Mouse (Mus musculus): ENCODE measurements around the gene Zfp839. TPM values are rescaled to one million over a fixed set of nuclear protein-coding genes. Genes with fewer than 3 reads are reported as not detected.

Zfp839 gene
- polyA plus RNA-seq, 1 experiment = 7.4 TPM

DNA sequence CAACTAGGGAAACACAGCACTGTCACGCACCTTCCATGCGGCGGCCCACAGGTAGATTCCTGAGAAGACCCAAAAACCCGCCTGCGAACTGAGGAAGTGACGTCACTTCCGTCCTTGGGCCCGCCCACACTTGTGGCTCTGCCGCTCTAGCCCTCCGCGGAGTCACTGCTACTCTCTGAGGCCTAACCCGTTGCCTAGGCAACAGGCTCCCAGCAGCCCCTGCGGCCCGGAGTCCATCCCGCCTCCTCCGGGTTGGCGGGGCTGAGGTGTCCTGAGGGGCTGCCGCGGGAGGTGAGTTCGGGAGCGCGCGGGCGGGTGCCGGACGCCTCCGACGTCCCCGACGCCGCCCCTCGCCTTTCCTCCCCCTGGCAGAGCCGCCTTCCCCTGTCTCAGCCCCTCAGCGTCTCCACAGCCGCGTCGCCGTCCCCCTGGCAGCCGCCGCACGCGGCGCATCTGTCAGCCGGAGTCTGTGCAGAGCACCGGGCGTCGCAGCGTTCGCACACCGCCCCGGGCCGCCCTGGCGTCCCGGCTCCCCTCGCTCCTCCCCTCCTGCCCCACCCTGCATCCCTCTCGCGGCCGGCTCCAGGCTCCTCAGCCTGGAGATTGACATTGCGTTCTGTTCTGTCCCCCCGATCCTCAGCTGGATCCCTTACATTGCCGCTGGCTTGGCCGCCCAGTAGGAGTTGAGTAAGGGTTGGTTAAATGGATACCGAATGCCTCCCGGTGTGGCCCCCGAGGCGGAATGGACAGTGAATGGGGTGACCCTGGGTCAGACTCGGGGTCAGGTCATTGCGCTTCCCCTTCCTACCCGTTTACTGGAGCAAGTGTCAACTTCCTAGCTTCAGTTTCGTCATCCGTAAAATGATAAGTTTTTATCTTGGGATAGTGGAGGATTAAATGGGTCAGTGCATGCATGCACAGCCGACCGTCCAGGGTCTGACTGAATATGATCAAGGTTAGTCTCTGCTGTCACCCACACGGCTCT is 39.3 kb downstream of the Zfp839 start, which contains the start of the genes Cinp and Tecpr2:
TSS of gene Cinp (minus strand) at position 110 of the 985 bp plus-strand sequence.
TSS of gene Tecpr2 (plus strand) at position 229 of the 985 bp plus-strand sequence.
- no peak for TF ChIP-seq GATA1 (IDR thresholded peaks at IDR 0.05; ENCODE audit: low read length)

DNA sequence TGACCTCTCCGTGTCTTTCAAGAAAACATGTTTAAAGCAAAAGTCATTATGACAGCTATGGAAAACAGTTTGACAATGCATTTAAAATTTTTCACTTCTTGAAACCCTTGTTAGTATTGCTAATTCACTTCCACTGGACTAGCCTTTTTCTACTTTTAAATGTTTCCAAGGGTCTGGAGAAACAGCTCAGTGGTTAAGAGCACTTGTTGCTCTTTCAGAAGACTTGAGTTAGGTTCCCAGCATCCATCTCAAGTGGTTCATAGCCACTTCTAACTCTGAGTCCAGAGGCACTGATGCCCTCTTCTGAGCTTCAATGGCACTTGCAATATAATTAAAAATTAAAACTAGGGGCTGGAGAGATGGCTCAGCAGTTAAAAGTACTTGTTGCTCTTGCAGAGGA is 41.8 kb downstream of the Zfp839 start:
- no peak for TF ChIP-seq GATA1 (IDR thresholded peaks at IDR 0.05; ENCODE audit: low read length)

DNA sequence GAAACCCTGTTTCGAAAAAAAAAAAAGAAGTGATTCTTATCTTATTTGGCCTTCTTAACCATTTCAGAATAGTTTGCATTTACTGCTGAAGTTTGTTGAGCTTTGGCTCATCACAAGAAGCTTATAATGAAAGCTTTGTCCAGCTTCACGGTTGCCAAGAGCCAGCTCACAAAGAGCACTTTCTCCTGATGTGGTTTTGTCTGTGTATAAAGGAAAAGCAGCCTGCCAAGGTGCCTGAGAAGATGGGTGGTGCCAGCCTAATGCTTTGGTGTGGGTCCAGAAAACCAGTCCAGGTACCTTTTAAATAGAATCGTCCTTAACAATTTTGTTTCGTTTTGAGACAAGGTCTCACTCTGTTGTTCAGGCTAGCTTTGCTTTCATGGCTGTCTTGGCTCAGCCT is 52.1 kb downstream of the Zfp839 start:
- no peak for TF ChIP-seq GATA1 (IDR thresholded peaks at IDR 0.05; ENCODE audit: low read length)

DNA sequence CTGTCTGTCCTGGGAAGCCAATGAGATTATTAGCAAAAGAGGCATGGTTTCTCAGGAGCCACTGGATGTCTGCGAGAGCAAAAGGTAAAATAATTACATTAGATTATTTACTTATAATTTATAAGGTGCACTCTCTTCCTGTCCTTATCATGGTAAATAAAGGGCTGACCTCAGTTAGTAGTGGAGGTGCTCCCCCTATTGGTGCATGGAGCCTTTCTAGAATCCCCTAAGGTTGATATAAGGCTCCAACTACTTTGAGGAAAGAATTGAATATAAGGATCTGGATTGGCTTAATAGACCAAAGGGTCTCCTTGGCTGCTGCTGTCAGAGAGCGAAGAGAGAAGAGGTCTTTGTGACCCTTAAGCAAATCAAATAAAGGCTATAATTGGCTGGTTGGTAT is 53.5 kb downstream of the Zfp839 start:
- TF ChIP-seq GATA1 (IDR thresholded peaks at IDR 0.05; ENCODE audit: low read length) = no peak

DNA sequence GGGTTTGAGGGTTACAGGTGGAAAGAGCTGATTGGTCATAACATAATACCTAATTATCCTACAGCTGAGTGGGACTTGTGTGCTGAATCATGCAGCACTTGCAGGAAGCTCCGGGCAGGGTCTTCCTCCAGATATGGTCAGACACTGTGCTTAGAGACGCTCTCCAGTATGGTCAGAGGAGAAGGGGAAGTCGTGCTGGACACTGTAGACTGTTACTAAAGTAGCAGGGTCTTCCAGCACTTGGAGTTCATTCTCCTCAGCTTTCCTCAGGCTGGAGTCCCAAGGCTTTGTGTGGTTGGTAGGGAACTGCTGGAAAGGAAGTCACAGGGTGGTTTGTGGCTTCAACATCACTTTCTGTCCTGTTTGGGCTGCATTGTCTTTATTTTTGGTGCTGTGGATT is 57.8 kb downstream of the Zfp839 start:
- TF ChIP-seq GATA1 (IDR thresholded peaks at IDR 0.05; ENCODE audit: low read length) = no peak

DNA sequence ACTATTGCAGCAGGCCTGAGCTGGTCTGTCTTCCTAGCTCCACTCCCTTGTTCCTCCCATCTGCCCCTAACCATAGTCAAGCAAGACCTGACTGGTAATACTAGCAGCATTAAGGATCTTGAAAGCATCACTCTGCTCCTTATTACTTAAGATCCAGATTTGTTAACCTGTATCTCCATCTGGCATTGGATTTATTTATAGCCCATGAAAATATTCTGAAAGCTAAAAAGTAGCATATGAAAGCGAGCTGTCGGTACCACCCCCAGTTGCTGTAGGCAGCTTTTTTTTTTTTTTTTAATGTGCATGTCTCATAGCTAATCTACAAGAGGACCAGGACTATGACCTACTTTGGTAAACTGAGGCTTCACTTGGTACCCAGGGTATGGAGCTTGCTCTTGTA is 59.9 kb downstream of the Zfp839 start:
- TF ChIP-seq GATA1 (IDR thresholded peaks at IDR 0.05; ENCODE audit: low read length) = no peak

DNA sequence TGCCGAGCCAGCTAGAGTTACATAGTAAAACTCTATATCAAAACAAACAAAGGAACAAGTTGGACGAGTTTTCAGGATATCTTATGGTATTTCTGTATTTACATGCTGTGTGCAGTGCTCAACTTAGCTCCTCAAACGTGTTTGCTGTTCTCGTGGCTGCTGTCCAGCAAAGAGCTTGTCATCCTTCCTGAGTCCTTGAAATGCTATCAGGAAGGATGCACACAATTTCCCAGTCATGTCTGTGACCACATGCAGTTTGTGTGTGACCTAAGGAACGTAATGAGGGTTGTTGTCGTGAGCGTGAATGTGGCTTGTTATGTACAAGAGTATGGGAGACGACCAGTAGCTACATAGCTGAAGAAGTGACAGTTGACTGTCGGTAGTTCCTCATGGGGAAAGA is 65.7 kb downstream of the Zfp839 start:
- no peak for TF ChIP-seq GATA1 (IDR thresholded peaks at IDR 0.05; ENCODE audit: low read length)

Other genes with a start within 250 kb of the Zfp839 start
- 245 and 256 TPM in 2 replicates for gene Dync1h1, start 248.8 kb upstream of the Zfp839 start, polyA plus RNA-seq (2012)
- not detected in 2 replicates for gene 1700001K19Rik, start 167.6 kb upstream of the Zfp839 start, polyA plus RNA-seq (2012)
- 185 and 402 TPM in 2 replicates for gene Hsp90aa1, start 147.5 kb upstream of the Zfp839 start, polyA plus RNA-seq (2012)
- 11.6 and 29.7 TPM in 2 replicates for gene Wdr20, start 112.3 kb upstream of the Zfp839 start, polyA plus RNA-seq (2012)
- 0.19 and 0.25 TPM in 2 replicates for gene Mok, start 9.3 kb upstream of the Zfp839 start, polyA plus RNA-seq (2012)
- gene Cinp, start 38.9 kb downstream of the Zfp839 start, polyA plus RNA-seq (2012) = 7.9 and 21.1 TPM in 2 replicates
- gene Tecpr2, start 39.0 kb downstream of the Zfp839 start, polyA plus RNA-seq (2012) = 3.1 and 3.3 TPM in 2 replicates
- 12.9 and 16.7 TPM in 2 replicates for gene Ankrd9, start 128.8 kb downstream of the Zfp839 start, polyA plus RNA-seq (2012)
- gene Rcor1, start 189.1 kb downstream of the Zfp839 start, polyA plus RNA-seq (2012) = 47.2 and 54.2 TPM in 2 replicates